Mouse (Mus musculus): Measurements from ENCODE around the gene Atn1. TPM values are rescaled to one million over a fixed set of nuclear protein-coding genes. Genes with fewer than 3 reads are reported as not detected.

Gene Atn1
- polyA plus RNA-seq, 1 experiment from 2014 or later = 24.7 TPM

- Histone ChIP-seq H3K27me3 (replicated peaks; ENCODE audit: control insufficient read depth, insufficient read depth, low read length) (no peaks in the 10 kb centered on the region), H3K27ac (ENCODE audit: low read depth, low read length) (no peak overlapping the region), H3K9ac (ENCODE audit: low read depth, low read length) (no peak overlapping the region), H3K4me2 (ENCODE audit: low read length) (no peak overlapping the region), H3K36me3 (ENCODE audit: control insufficient read depth, insufficient read depth, low read length) (no peaks in the 10 kb centered on the region), H3K9me3 (ENCODE audit: control insufficient read depth, low read length) (no peaks in the 10 kb centered on the region), H3K4me1 (ENCODE audit: control insufficient read depth, insufficient read depth, low read depth, low read length) (no peaks in the 10 kb centered on the region), H3K4me3 (ENCODE audit: low read length) (no peak overlapping the region)
- WGBS = 92% methylated on average over 6 of the region's 6 CpGs
- ATAC-seq = no peak
These were observed 33.3 kb downstream of the Atn1 start for GRCm38 (mm10) chr6:124722876-124723473.

DNA sequence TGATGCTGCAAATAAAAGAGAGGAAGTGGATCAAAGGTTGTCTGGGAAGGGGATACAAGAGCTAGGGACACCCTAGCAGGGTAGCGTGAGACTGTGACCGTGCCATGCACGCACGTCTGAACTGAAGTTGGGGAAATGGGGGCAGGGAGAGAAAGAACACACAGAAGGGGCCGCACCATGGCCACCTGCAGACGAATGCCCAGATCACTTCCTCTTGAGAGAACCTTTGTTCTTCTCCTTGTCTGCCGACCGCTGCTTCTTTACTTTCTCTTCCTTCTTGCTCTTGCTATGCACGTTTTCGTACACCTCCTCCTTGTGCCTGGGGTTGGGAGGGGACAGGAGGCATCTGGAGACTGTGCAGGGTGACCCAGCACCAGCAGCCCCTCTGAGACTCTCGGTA lies 35.4 kb downstream of the Atn1 start:
- WGBS = 65% methylated on average over 11 of the region's 11 CpGs
- Histone ChIP-seq H3K4me1 (ENCODE audit: control insufficient read depth, insufficient read depth, low read depth, low read length) (no peaks in the 10 kb centered on the region), H3K36me3 (ENCODE audit: control insufficient read depth, insufficient read depth, low read length) (peaks cover 17% of the 10 kb centered on the region), H3K27ac (ENCODE audit: low read depth, low read length) (no peak overlapping the region), H3K27me3 (replicated peaks; ENCODE audit: control insufficient read depth, insufficient read depth, low read length) (no peaks in the 10 kb centered on the region), H3K9me3 (ENCODE audit: control insufficient read depth, low read length) (no peaks in the 10 kb centered on the region), H3K4me2 (ENCODE audit: low read length) (no peak overlapping the region), H3K4me3 (ENCODE audit: low read length) (no peak overlapping the region), H3K9ac (ENCODE audit: low read depth, low read length) (no peak overlapping the region)
- ATAC-seq = no peak

- ATAC-seq = no peak
- WGBS = 81% methylated on average over 7 of the region's 7 CpGs
- H3K27ac ChIP-seq (ENCODE audit: low read depth, low read length) = no peak overlapping the region
These were observed 36.9 kb downstream of the Atn1 start for GRCm38 (mm10) chr6:124719354-124719978.

GRCm38 (mm10) chr6:124718703-124719102 lies 37.6 kb downstream of the Atn1 start:
- WGBS = 64% methylated on average over 16 of the region's 16 CpGs
- no peak overlapping the region for H3K4me3 ChIP-seq (ENCODE audit: low read length)
- H3K4me1 ChIP-seq (ENCODE audit: control insufficient read depth, insufficient read depth, low read depth, low read length) = peaks cover 4% of the 10 kb centered on the region
- ATAC-seq = no peak
- H3K9me3 ChIP-seq (ENCODE audit: control insufficient read depth, low read length) = no peaks in the 10 kb centered on the region
- no peaks in the 10 kb centered on the region for H3K27me3 ChIP-seq (replicated peaks; ENCODE audit: control insufficient read depth, insufficient read depth, low read length)
- peaks cover 26% of the 10 kb centered on the region for H3K36me3 ChIP-seq (ENCODE audit: control insufficient read depth, insufficient read depth, low read length)
- H3K9ac ChIP-seq (ENCODE audit: low read depth, low read length) = no peak overlapping the region
- H3K27ac ChIP-seq (ENCODE audit: low read depth, low read length) = no peak overlapping the region
- no peak overlapping the region for H3K4me2 ChIP-seq (ENCODE audit: low read length)

More at GRCm38 (mm10) chr6:124719354-124719978, 36.9 kb downstream of the Atn1 start:
- no peaks in the 10 kb centered on the region for H3K27me3 ChIP-seq (replicated peaks; ENCODE audit: control insufficient read depth, insufficient read depth, low read length)
- peaks cover 26% of the 10 kb centered on the region for H3K36me3 ChIP-seq (ENCODE audit: control insufficient read depth, insufficient read depth, low read length)
- no peak overlapping the region for H3K9ac ChIP-seq (ENCODE audit: low read depth, low read length)
- H3K4me2 ChIP-seq (ENCODE audit: low read length) = no peak overlapping the region
- no peaks in the 10 kb centered on the region for H3K9me3 ChIP-seq (ENCODE audit: control insufficient read depth, low read length)
- no peak overlapping the region for H3K4me3 ChIP-seq (ENCODE audit: low read length)
- H3K4me1 ChIP-seq (ENCODE audit: control insufficient read depth, insufficient read depth, low read depth, low read length) = no peaks in the 10 kb centered on the region

- Histone ChIP-seq H3K27me3 (replicated peaks; ENCODE audit: control insufficient read depth, insufficient read depth, low read length) (no peaks in the 10 kb centered on the region), H3K36me3 (ENCODE audit: control insufficient read depth, insufficient read depth, low read length) (peaks cover 26% of the 10 kb centered on the region), H3K4me3 (ENCODE audit: low read length) (no peak overlapping the region), H3K9ac (ENCODE audit: low read depth, low read length) (no peak overlapping the region), H3K4me2 (ENCODE audit: low read length) (no peak overlapping the region), H3K9me3 (ENCODE audit: control insufficient read depth, low read length) (no peaks in the 10 kb centered on the region), H3K4me1 (ENCODE audit: control insufficient read depth, insufficient read depth, low read depth, low read length) (peaks cover 12% of the 10 kb centered on the region), H3K27ac (ENCODE audit: low read depth, low read length) (no peak overlapping the region)
- 84% methylated on average over 13 of the region's 13 CpGs for WGBS
- no peak for ATAC-seq
These were observed 38.4 kb downstream of the Atn1 start for GRCm38 (mm10) chr6:124717968-124718367.

DNA sequence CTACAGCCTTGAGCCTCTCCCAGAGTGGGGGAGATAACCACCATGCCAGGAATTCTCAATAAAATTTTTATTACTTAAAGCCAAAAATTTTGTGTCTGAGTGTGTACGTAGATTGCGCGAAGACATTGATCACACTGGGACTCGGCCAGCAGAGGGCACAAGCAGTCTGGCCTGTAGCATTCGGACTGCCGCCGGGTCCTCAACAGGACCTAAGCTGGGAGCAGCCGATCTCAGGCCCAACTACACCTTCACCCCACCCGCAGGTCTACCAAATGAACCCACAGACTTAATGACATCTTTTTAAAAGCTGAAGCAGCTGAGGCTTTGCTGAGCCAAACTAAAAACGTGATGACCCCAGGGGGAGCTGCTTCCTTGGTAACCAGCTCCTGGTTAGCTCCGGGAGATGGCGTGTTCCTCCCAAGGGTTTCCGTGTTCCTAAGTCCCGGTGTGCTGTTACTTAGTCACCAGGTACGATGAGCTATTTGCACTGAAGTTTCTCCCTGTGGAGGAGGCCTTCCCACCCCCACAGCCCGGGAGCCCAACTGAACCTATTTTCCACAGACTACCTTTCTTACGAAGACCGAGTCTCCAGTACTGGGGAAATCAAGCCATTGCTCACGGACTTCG lies 39.3 kb downstream of the Atn1 start:
- no peak overlapping the region for H3K4me2 ChIP-seq (ENCODE audit: low read length)
- H3K4me3 ChIP-seq (ENCODE audit: low read length) = no peak overlapping the region
- H3K27me3 ChIP-seq (replicated peaks; ENCODE audit: control insufficient read depth, insufficient read depth, low read length) = no peaks in the 10 kb centered on the region
- WGBS = 61% methylated on average over 20 of the region's 20 CpGs
- H3K4me1 ChIP-seq (ENCODE audit: control insufficient read depth, insufficient read depth, low read depth, low read length) = peaks cover 15% of the 10 kb centered on the region
- H3K36me3 ChIP-seq (ENCODE audit: control insufficient read depth, insufficient read depth, low read length) = peaks cover 26% of the 10 kb centered on the region
- no peaks in the 10 kb centered on the region for H3K9me3 ChIP-seq (ENCODE audit: control insufficient read depth, low read length)
- no peak overlapping the region for H3K9ac ChIP-seq (ENCODE audit: low read depth, low read length)
- no peak for ATAC-seq
- H3K27ac ChIP-seq (ENCODE audit: low read depth, low read length) = 0 out of 2 replicates have a peak overlapping the region, but pooled peaks have one; percentile 3

- Histone ChIP-seq H3K9ac (ENCODE audit: low read depth, low read length) (peak overlapping the region; percentile 93), H3K9me3 (ENCODE audit: control insufficient read depth, low read length) (no peaks in the 10 kb centered on the region), H3K4me3 (ENCODE audit: low read length) (peak overlapping the region; percentile 92), H3K4me1 (ENCODE audit: control insufficient read depth, insufficient read depth, low read depth, low read length) (peaks cover 30% of the 10 kb centered on the region), H3K27me3 (replicated peaks; ENCODE audit: control insufficient read depth, insufficient read depth, low read length) (no peaks in the 10 kb centered on the region), H3K27ac (ENCODE audit: low read depth, low read length) (peak overlapping the region; percentile 87; the same call in 1 of the 2 replicates), H3K4me2 (ENCODE audit: low read length) (peak overlapping the region; percentile 95), H3K36me3 (ENCODE audit: control insufficient read depth, insufficient read depth, low read length) (peaks cover 26% of the 10 kb centered on the region)
- WGBS = 13% methylated on average over 11 of the region's 11 CpGs
- no peak for ATAC-seq
These were observed 43.4 kb downstream of the Atn1 start for GRCm38 (mm10) chr6:124712918-124713317.

DNA sequence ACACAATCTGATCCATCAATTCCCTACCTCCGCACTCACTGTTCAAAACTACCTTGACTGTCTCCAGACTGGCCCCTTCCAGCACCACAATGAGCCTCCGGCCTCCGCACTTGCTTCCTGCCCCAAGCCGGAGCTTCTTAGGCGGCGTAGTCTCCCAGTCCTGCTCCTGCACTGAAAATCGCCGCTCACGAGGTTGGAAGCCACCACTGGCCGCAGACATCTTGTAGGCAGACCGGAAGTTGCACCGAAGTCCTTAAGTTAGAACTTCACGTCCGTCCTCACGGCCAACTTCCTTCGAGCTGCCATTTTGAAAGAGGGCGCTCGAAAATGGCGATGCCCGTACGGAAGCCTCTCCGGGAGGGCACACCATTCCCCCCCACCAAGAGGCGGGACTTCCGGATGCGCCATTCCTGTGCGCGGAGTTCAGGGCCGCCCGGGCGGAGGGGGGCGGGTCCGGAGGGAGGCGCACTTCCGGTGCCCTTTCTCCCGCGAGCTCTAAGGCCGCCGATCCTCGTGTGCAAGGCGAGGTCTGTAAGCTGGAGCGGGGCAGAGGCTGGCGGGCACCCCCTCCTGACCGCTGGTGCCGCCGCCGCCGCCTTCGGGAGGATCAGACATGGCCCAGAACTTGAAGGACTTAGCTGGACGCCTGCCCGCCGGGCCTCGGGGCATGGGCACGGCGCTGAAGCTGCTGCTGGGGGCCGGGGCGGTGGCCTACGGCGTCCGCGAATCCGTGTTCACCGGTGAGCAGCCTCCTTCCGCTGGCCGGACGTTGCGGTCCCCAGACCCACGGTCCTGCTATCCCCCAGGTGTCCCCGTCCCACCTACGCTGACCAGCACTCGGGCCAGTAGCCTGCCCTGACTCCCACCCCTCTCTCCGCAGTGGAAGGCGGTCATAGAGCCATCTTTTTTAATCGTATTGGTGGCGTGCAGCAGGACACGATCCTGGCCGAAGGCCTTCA lies 44.2 kb downstream of the Atn1 start, which contains the start of the genes Emg1 and Phb2:
Gene Emg1 (minus strand): TSS at position 355 of the 959 bp plus-strand sequence.
Gene Phb2 (plus strand): TSS at position 513 of the 959 bp plus-strand sequence.
- peaks cover 19% of the 10 kb centered on the region for H3K36me3 ChIP-seq (ENCODE audit: control insufficient read depth, insufficient read depth, low read length)
- WGBS = under 1% methylated on average over 53 of the region's 76 CpGs
- no peaks in the 10 kb centered on the region for H3K27me3 ChIP-seq (replicated peaks; ENCODE audit: control insufficient read depth, insufficient read depth, low read length)
- H3K27ac ChIP-seq (ENCODE audit: low read depth, low read length) = peak within 1 kb of the TSS; percentile 87
- H3K9ac ChIP-seq (ENCODE audit: low read depth, low read length) = peak within 1 kb of the TSS; percentile 93
- H3K4me1 ChIP-seq (ENCODE audit: control insufficient read depth, insufficient read depth, low read depth, low read length) = peaks cover 30% of the 10 kb centered on the region
- H3K4me3 ChIP-seq (ENCODE audit: low read length) = peak within 1 kb of the TSS; percentile 92
- peak within 1 kb of the TSS; percentile 95 for H3K4me2 ChIP-seq (ENCODE audit: low read length)
- H3K9me3 ChIP-seq (ENCODE audit: control insufficient read depth, low read length) = no peaks in the 10 kb centered on the region
- peak; percentile 97 for ATAC-seq

Data from hindbrain, embryonic 16.5 days (tissue).